Mouse (Mus musculus): ENCODE measurements around the gene Gtf2a2. TPM values are rescaled to one million over a fixed set of nuclear protein-coding genes. Genes with fewer than 3 reads are reported as not detected.
A peak's percentile ranks its signal among the peaks of the same experiment; 100 is the strongest.

Gtf2a2 gene
- total and polyA plus RNA-seq, 3 experiments = 74.9 to 75.8 TPM; not detected in 1

GRCm38 (mm10) chr9:69987579-69987978 is 24.8 kb upstream of the Gtf2a2 start:
- H3K79me2 ChIP-seq (ENCODE audit: control insufficient read depth, insufficient read depth, low read length, poor library complexity) = peaks cover 11% of the 10 kb centered on the region
- no peak overlapping the region for H3K4me3 ChIP-seq (ENCODE audit: control insufficient read depth in 1 of 2, insufficient read depth in 1 of 2, low read depth in 2 of 2, low read length in 2 of 2)
- peaks cover 6 to 17% of the 10 kb centered on the region in 2 experiments; a peak in 3 of 4 replicates for H3K4me1 ChIP-seq (ENCODE audit: control insufficient read depth in 1 of 2, insufficient read depth in 2 of 2, low read length in 2 of 2)
- no peak overlapping the region for H3K9ac ChIP-seq (ENCODE audit: control insufficient read depth, low read depth, low read length, poor library complexity, severe bottlenecking)
- TF ChIP-seq POLR2AphosphoS5 (IDR thresholded peaks at IDR 0.05; ENCODE audit: borderline replicate concordance, low read depth, low read length) (no peak), ZKSCAN1 (IDR thresholded peaks at IDR 0.05; ENCODE audit: low read depth, low read length) (no peak), ZC3H11A (IDR thresholded peaks at IDR 0.05; ENCODE audit: low read depth, low read length) (peak; percentile 70), RAD21 (IDR thresholded peaks at IDR 0.05; ENCODE audit: low read depth, low read length) (peak; percentile 83), MXI1 (IDR thresholded peaks at IDR 0.05; ENCODE audit: low read depth, low read length) (0 out of 2 replicates have a peak, but pooled peaks have one; percentile 39), NRF1 (IDR thresholded peaks at IDR 0.05; ENCODE audit: insufficient read depth, low read depth, low read length, poor library complexity, severe bottlenecking) (no peak), TAL1 (IDR thresholded peaks at IDR 0.05; ENCODE audit: low read length) (no peak), ZMIZ1 (IDR thresholded peaks at IDR 0.05; ENCODE audit: low read depth, low read length) (no peak), JUND (IDR thresholded peaks at IDR 0.05; ENCODE audit: low read depth, low read length) (0 out of 2 replicates have a peak, but pooled peaks have one; percentile 49), NELFE (IDR thresholded peaks at IDR 0.05; ENCODE audit: low read depth, low read length) (no peak), ELF1 (IDR thresholded peaks at IDR 0.05; ENCODE audit: low read depth, low read length) (peak; percentile 42; the same call in 1 of the 2 replicates), CHD1 (IDR thresholded peaks at IDR 0.05; ENCODE audit: low read depth, low read length) (no peak), ZNF384 (IDR thresholded peaks at IDR 0.05; ENCODE audit: low read depth, low read length) (0 out of 2 replicates have a peak, but pooled peaks have one; percentile 45), MAFK (IDR thresholded peaks at IDR 0.05; ENCODE audit: borderline replicate concordance, low read depth, low read length) (0 out of 2 replicates have a peak, but pooled peaks have one; percentile 48), BHLHE40 (IDR thresholded peaks at IDR 0.05; ENCODE audit: borderline replicate concordance, low read depth, low read length) (peak; percentile 21; the same call in 1 of the 2 replicates), SMC3 (IDR thresholded peaks at IDR 0.05; ENCODE audit: low read depth, low read length) (peak; percentile 87), USF1 (IDR thresholded peaks at IDR 0.05; ENCODE audit: low read depth, low read length) (no peak), GABPA (IDR thresholded peaks at IDR 0.05; ENCODE audit: low read depth, low read length) (no peak), CTCF (IDR thresholded peaks at IDR 0.05 in 2 of 3, conservative IDR thresholded peaks at IDR 0.05 in 1 of 3; ENCODE audit: control insufficient read depth in 1 of 3, insufficient read depth in 1 of 3, low read depth in 2 of 3, low read length in 3 of 3, poor library complexity in 1 of 3, severe bottlenecking in 1 of 3) (peak; percentile 56 to 87 (median 61)), UBTF (IDR thresholded peaks at IDR 0.05; ENCODE audit: borderline replicate concordance, insufficient read depth, low read depth, low read length) (no peak), POLR2AphosphoS2 (IDR thresholded peaks at IDR 0.05; ENCODE audit: low read length) (no peak), MYC (IDR thresholded peaks at IDR 0.05; ENCODE audit: low read depth, low read length) (peak; percentile 66; the same call in 1 of the 2 replicates), ETS1 (IDR thresholded peaks at IDR 0.05; ENCODE audit: low read depth, low read length) (peak; percentile 57; the same call in 1 of the 2 replicates), CHD2 (IDR thresholded peaks at IDR 0.05; ENCODE audit: low read length) (no peak), TBP (IDR thresholded peaks at IDR 0.05; ENCODE audit: low read depth, low read length) (0 out of 2 replicates have a peak, but pooled peaks have one; percentile 20), MEF2A (IDR thresholded peaks at IDR 0.05; ENCODE audit: extremely low read depth, insufficient replicate concordance, low read depth, low read length, poor library complexity, severe bottlenecking) (no peak), EP300 (IDR thresholded peaks at IDR 0.05; ENCODE audit: low read depth in 1 of 2, low read length in 2 of 2) (peak; percentile 68 to 78), RCOR1 (IDR thresholded peaks at IDR 0.05; ENCODE audit: low read depth, low read length) (peak; percentile 99), SIN3A (IDR thresholded peaks at IDR 0.05; ENCODE audit: low read length) (peak; percentile 69), MAZ (IDR thresholded peaks at IDR 0.05; ENCODE audit: low read depth, low read length) (no peak), TCF12 (IDR thresholded peaks at IDR 0.05; ENCODE audit: low read depth, low read length) (0 out of 2 replicates have a peak, but pooled peaks have one; percentile 21), KAT2A (conservative IDR thresholded peaks at IDR 0.05; ENCODE audit: low read depth, low read length) (no peak), USF2 (IDR thresholded peaks at IDR 0.05; ENCODE audit: borderline replicate concordance in 1 of 2, insufficient read depth in 1 of 2, low read depth in 1 of 2, low read length in 2 of 2) (no peak), GATA1 (IDR thresholded peaks at IDR 0.05; ENCODE audit: low read depth, low read length) (0 out of 2 replicates have a peak, but pooled peaks have one; percentile 40), HCFC1 (IDR thresholded peaks at IDR 0.05; ENCODE audit: low read depth, low read length) (peak; percentile 51; the same call in 1 of the 2 replicates)
- peaks cover 0 to 13% of the 10 kb centered on the region in 2 experiments; a peak in 2 of 4 replicates for H3K36me3 ChIP-seq (ENCODE audit: control insufficient read depth in 1 of 2, insufficient read depth in 2 of 2, low read length in 2 of 2)
- DNase-seq (ENCODE audit: low read depth, low spot score) = peak; percentile 89
- H3K27me3 ChIP-seq (ENCODE audit: control insufficient read depth in 1 of 2, insufficient read depth in 2 of 2, low read length in 2 of 2) = peaks cover 0 to 2% of the 10 kb centered on the region in 2 experiments; a peak in 1 of 4 replicates
- no peaks in the 10 kb centered on the region for H3K9me3 ChIP-seq (replicated peaks; ENCODE audit: insufficient read depth, low read length)
- no peak overlapping the region for H3K27ac ChIP-seq (ENCODE audit: control insufficient read depth, low read depth, low read length)
